In genomic region chr2:7309324-7309723, GRCm38 (mm10) we compare ENCODE assay signal across 18 mouse cellular contexts.
DNase-seq lines count a peak whose midpoint lies in the region; ATAC-seq and TF ChIP-seq lines count a peak whose summit lies in the region.
"Had no signal": no experiment of that assay in that cellular context is flagged by ENCODE, and none has a peak within 500 bp of the region (broad histone marks: within the 10 kb centered on the region; RNA-seq: fewer than 3 reads in every experiment).

No protein-coding gene starts in this region.

- no peak overlapping the region for H3K4me3 ChIP-seq in midbrain, embryonic 10.5 days
- no peak overlapping the region for H3K4me3 ChIP-seq in midbrain, postnatal 0 days (ENCODE audit: low read depth, low read length)
- no peak overlapping the region for H3K4me3 ChIP-seq in forebrain, embryonic 15.5 days
- no peak overlapping the region for H3K4me3 ChIP-seq in hindbrain, embryonic 15.5 days
- no peak overlapping the region for H3K4me3 ChIP-seq in midbrain, embryonic 16.5 days (ENCODE audit: low read depth, low read length)
- H3K4me3 ChIP-seq: heart, embryonic 15.5 days; neural tube, embryonic 15.5 days had no signal

- ATAC-seq in midbrain, postnatal 0 days (ENCODE audit: low FRiP score): no peak
- ATAC-seq in forebrain, embryonic 15.5 days (replicated peaks): no peak
- ATAC-seq in hindbrain, embryonic 15.5 days (ENCODE audit: low FRiP score, low read depth): no peak
- peak; percentile 65; the same call in 1 of the 2 replicates for ATAC-seq in midbrain, embryonic 16.5 days
- ATAC-seq: intestine, postnatal 0 days had no signal

- intact Hi-C loops in heart, postnatal 10 days (cut with DNase I): no loop called here

- WGBS in midbrain, embryonic 10.5 days: 49% methylated on average over 1 of the region's 1 CpGs
- WGBS in midbrain, postnatal 0 days: 33% methylated on average over 1 of the region's 1 CpGs
- 11% methylated on average over 1 of the region's 1 CpGs for WGBS in forebrain, embryonic 15.5 days
- 41% methylated on average over 1 of the region's 1 CpGs for WGBS in hindbrain, embryonic 15.5 days
- WGBS in midbrain, embryonic 16.5 days: 20% methylated on average over 1 of the region's 1 CpGs

- peaks cover 47% of the 10 kb centered on the region for H3K4me1 ChIP-seq in midbrain, embryonic 10.5 days
- H3K4me1 ChIP-seq in midbrain, postnatal 0 days (ENCODE audit: insufficient read depth, low read length): peaks cover 5% of the 10 kb centered on the region; the same call in 1 of the 2 replicates
- peaks cover 39% of the 10 kb centered on the region for H3K4me1 ChIP-seq in forebrain, embryonic 15.5 days
- H3K4me1 ChIP-seq in hindbrain, embryonic 15.5 days (replicated peaks): peaks cover 26% of the 10 kb centered on the region
- H3K4me1 ChIP-seq in midbrain, embryonic 16.5 days (ENCODE audit: control insufficient read depth, insufficient read depth, low read length): peaks cover 22% of the 10 kb centered on the region
- H3K4me1 ChIP-seq: heart, embryonic 15.5 days had no signal

- no peak overlapping the region for H3K9ac ChIP-seq in midbrain, postnatal 0 days (replicated peaks; ENCODE audit: low read length, poor library complexity, severe bottlenecking)
- no peak overlapping the region for H3K9ac ChIP-seq in forebrain, embryonic 15.5 days (replicated peaks)
- H3K9ac ChIP-seq in hindbrain, embryonic 15.5 days: no peak overlapping the region
- no peak overlapping the region for H3K9ac ChIP-seq in midbrain, embryonic 16.5 days (ENCODE audit: low read depth, low read length)
- H3K9ac ChIP-seq: heart, embryonic 15.5 days; neural tube, embryonic 15.5 days had no signal

- H3K4me2 ChIP-seq in midbrain, postnatal 0 days (ENCODE audit: low read depth, low read length, poor library complexity, severe bottlenecking): no peak overlapping the region
- H3K4me2 ChIP-seq in forebrain, embryonic 15.5 days (replicated peaks): no peak overlapping the region
- H3K4me2 ChIP-seq in hindbrain, embryonic 15.5 days: no peak overlapping the region
- H3K4me2 ChIP-seq in midbrain, embryonic 16.5 days (ENCODE audit: low read length): no peak overlapping the region
- H3K4me2 ChIP-seq: heart, embryonic 15.5 days; liver, embryonic 11.5 days; neural tube, embryonic 15.5 days had no signal

- no peak for TF ChIP-seq CTCF in midbrain, postnatal 0 days (IDR thresholded peaks at IDR 0.05)

- H3K27me3 ChIP-seq in midbrain, embryonic 10.5 days (ENCODE audit: low read depth, poor library complexity, severe bottlenecking): peaks cover 15% of the 10 kb centered on the region
- H3K27me3 ChIP-seq in midbrain, postnatal 0 days (ENCODE audit: insufficient read depth, low read length): no peaks in the 10 kb centered on the region
- no peaks in the 10 kb centered on the region for H3K27me3 ChIP-seq in forebrain, embryonic 15.5 days
- H3K27me3 ChIP-seq in hindbrain, embryonic 15.5 days: no peaks in the 10 kb centered on the region
- no peaks in the 10 kb centered on the region for H3K27me3 ChIP-seq in midbrain, embryonic 16.5 days (ENCODE audit: control insufficient read depth, insufficient read depth, low read depth, low read length)
- H3K27me3 ChIP-seq: heart, embryonic 15.5 days; neural tube, embryonic 15.5 days had no signal

- H3K9me3 ChIP-seq in midbrain, embryonic 10.5 days (replicated peaks): no peaks in the 10 kb centered on the region
- no peaks in the 10 kb centered on the region for H3K9me3 ChIP-seq in midbrain, postnatal 0 days (ENCODE audit: low read length)
- no peaks in the 10 kb centered on the region for H3K9me3 ChIP-seq in forebrain, embryonic 15.5 days
- no peaks in the 10 kb centered on the region for H3K9me3 ChIP-seq in hindbrain, embryonic 15.5 days
- no peaks in the 10 kb centered on the region for H3K9me3 ChIP-seq in midbrain, embryonic 16.5 days (replicated peaks; ENCODE audit: control insufficient read depth, low read length, poor library complexity, severe bottlenecking)
- H3K9me3 ChIP-seq: heart, embryonic 15.5 days; neural tube, embryonic 15.5 days had no signal

- DNase-seq in midbrain, embryonic 10.5 days (ENCODE audit: low spot score): no peak
- no peak for DNase-seq in midbrain, postnatal 0 days (ENCODE audit: low spot score)
- no peak for DNase-seq in adrenal gland, postnatal 36 days
- no peak for DNase-seq in frontal cortex, postnatal 14 days (ENCODE audit: low spot score in 2 of 2)
- DNase-seq in heart, postnatal 10 days: no peak
- DNase-seq: adrenal gland, postnatal 25 days; cerebellum, adult 2 months; gastrocnemius, postnatal 14 days; kidney, postnatal 10 days; lung, adult 18-20 months; right cerebral cortex, postnatal 25 days had no signal

- peak overlapping the region; percentile 76 for H3K27ac ChIP-seq in midbrain, embryonic 10.5 days (replicated peaks)
- no peak overlapping the region for H3K27ac ChIP-seq in midbrain, postnatal 0 days (ENCODE audit: low read depth, low read length)
- H3K27ac ChIP-seq in forebrain, embryonic 15.5 days (replicated peaks): peak overlapping the region; percentile 76
- H3K27ac ChIP-seq in hindbrain, embryonic 15.5 days (replicated peaks): peak overlapping the region; percentile 45; the same call in 1 of the 2 replicates
- H3K27ac ChIP-seq in midbrain, embryonic 16.5 days (ENCODE audit: low read length): peak overlapping the region; percentile 71
- H3K27ac ChIP-seq: heart, embryonic 15.5 days had no signal

- H3K36me3 ChIP-seq in midbrain, embryonic 10.5 days: no peaks in the 10 kb centered on the region
- no peaks in the 10 kb centered on the region for H3K36me3 ChIP-seq in midbrain, postnatal 0 days (ENCODE audit: insufficient read depth, low read length)
- H3K36me3 ChIP-seq in forebrain, embryonic 15.5 days: no peaks in the 10 kb centered on the region
- H3K36me3 ChIP-seq in hindbrain, embryonic 15.5 days: no peaks in the 10 kb centered on the region
- H3K36me3 ChIP-seq in midbrain, embryonic 16.5 days (ENCODE audit: control insufficient read depth, insufficient read depth, low read length): no peaks in the 10 kb centered on the region
- H3K36me3 ChIP-seq: heart, embryonic 15.5 days; neural tube, embryonic 15.5 days had no signal
